Comparison of ENCODE assay signal across 32 mouse cellular contexts in the genomic region with DNA sequence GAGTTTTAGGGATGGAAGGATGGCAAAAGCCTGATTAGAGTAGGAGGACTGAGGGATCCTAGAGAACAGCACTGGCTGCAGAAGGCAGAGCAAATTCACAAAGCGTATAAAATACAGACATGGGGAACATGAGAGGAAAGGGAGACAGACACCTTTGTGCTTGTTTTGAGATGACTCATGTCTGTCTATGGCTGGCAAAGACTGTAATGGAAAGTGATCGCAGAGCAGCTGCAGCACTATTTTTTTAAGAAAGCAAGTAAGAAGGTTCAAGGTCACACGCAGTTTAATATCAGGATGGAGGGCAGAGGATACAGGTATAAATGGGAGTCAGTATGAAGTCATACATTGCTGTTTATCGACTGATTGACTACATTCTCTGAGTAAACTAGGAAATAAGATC. TPM values are rescaled to one million over a fixed set of nuclear protein-coding genes. Genes with fewer than 3 reads are reported as not detected.
DNase-seq lines count a peak whose midpoint lies in the region; ATAC-seq and TF ChIP-seq lines count a peak whose summit lies in the region.
"Had no signal": no experiment of that assay in that cellular context is flagged by ENCODE, and none has a peak within 500 bp of the region (broad histone marks: within the 10 kb centered on the region; RNA-seq: fewer than 3 reads in every experiment).

No protein-coding gene starts in this region.

- no peak overlapping the region for H3K4me3 ChIP-seq in CH12.LX (replicated peaks in 1 of 3; ENCODE audit: low read depth in 2 of 3, low read length in 2 of 3, poor library complexity in 1 of 3)
- no peak overlapping the region for H3K4me3 ChIP-seq in midbrain, postnatal 0 days (ENCODE audit: low read depth, low read length)
- H3K4me3 ChIP-seq: embryonic facial prominence, embryonic 10.5 days; embryonic facial prominence, embryonic 13.5 days; erythroblast, embryonic 14.5 days; forebrain, embryonic 12.5 days; forebrain, embryonic 15.5 days; heart, adult 2 months; heart, embryonic 10.5 days; heart, embryonic 13.5 days; intestine, embryonic 15.5 days had no signal

- in situ Hi-C loops in CH12.LX (cut with MboI; ENCODE audit: low pct_ligation_motif_present, low pct_unique_long_range_greater_than_20kb, low sequenced_read_pairs), result loop anchor here (10.0 kb wide), 1 partner anchor 116 kb away; the partner anchor contains the start of gene Aga

- H3K9me3 ChIP-seq in CH12.LX (replicated peaks; ENCODE audit: low read length), result no peaks in the 10 kb centered on the region
- H3K9me3 ChIP-seq in midbrain, postnatal 0 days (ENCODE audit: low read length), result no peaks in the 10 kb centered on the region
- H3K9me3 ChIP-seq: G1E; heart, embryonic 10.5 days; intestine, embryonic 15.5 days had no signal

- no peaks in the 10 kb centered on the region for H3K36me3 ChIP-seq in CH12.LX (replicated peaks in 1 of 2; ENCODE audit: control insufficient read depth in 1 of 2, insufficient read depth in 1 of 2, low read length in 1 of 2)
- H3K36me3 ChIP-seq in midbrain, postnatal 0 days (ENCODE audit: insufficient read depth, low read length), result no peaks in the 10 kb centered on the region
- H3K36me3 ChIP-seq: embryonic facial prominence, embryonic 10.5 days; embryonic facial prominence, embryonic 13.5 days; forebrain, embryonic 12.5 days; forebrain, embryonic 15.5 days; G1E; heart, embryonic 10.5 days; heart, embryonic 13.5 days; intestine, embryonic 15.5 days had no signal

- TF ChIP-seq RAD21 in CH12.LX (IDR thresholded peaks at IDR 0.05; ENCODE audit: low read depth, low read length), result no peak

- WGBS in midbrain, postnatal 0 days, result 95% methylated on average over 4 of the region's 4 CpGs

- H3K27ac ChIP-seq in CH12.LX (ENCODE audit: insufficient read depth, low read depth), result no peak overlapping the region
- H3K27ac ChIP-seq in midbrain, postnatal 0 days (ENCODE audit: low read depth, low read length), result no peak overlapping the region
- H3K27ac ChIP-seq: embryonic facial prominence, embryonic 10.5 days; embryonic facial prominence, embryonic 13.5 days; forebrain, embryonic 12.5 days; forebrain, embryonic 15.5 days; heart, adult 2 months; heart, embryonic 10.5 days; heart, embryonic 13.5 days; hindbrain, embryonic 14.5 days; hindbrain, postnatal 0 days; intestine, embryonic 15.5 days had no signal

- TF ChIP-seq EP300 in CH12.LX (IDR thresholded peaks at IDR 0.05; ENCODE audit: low read length), result peak; percentile 72

- peak; percentile 19 for DNase-seq in 416B (ENCODE audit: low read depth)
- peak; percentile 24 for DNase-seq in CD4-positive helper T cell, adult 2 months (ENCODE audit: low read depth, low spot score)
- peak; percentile 40 for DNase-seq in CH12.LX (ENCODE audit: extremely low read depth)
- DNase-seq in urinary bladder, postnatal 4 days (ENCODE audit: low spot score in 2 of 2), result no peak
- no peak for DNase-seq in yolk sac, embryonic 10.5 days (ENCODE audit: low spot score)
- DNase-seq in midbrain, postnatal 0 days (ENCODE audit: low spot score), result no peak
- DNase-seq: adrenal gland, adult 8-10 months; adrenal gland, postnatal 25 days; cerebellum, adult 11-12 months; cerebellum, adult 8-10 months; cerebellum, postnatal 10 days; cerebellum, postnatal 36 days; embryo, embryonic 11 days; gastrocnemius, postnatal 10 days; gastrocnemius, postnatal 36 days; heart, adult 2 months; heart, postnatal 14 days; heart, postnatal 4 days had no signal

- dilution Hi-C loops in CH12.LX (cut with MboI; ENCODE audit: extremely low pct_ligation_motif_present, extremely low pct_unique_long_range_greater_than_20kb, low sequenced_read_pairs), result no loop called here

- TF ChIP-seq POLR2A in CH12.LX (IDR thresholded peaks at IDR 0.05; ENCODE audit: low read depth, low read length), result no peak

- no peaks in the 10 kb centered on the region for H3K79me2 ChIP-seq in CH12.LX (replicated peaks; ENCODE audit: control insufficient read depth, extremely low read depth, insufficient read depth, poor library complexity, severe bottlenecking)

- H3K4me1 ChIP-seq in CH12.LX (ENCODE audit: control insufficient read depth in 1 of 2, insufficient read depth in 2 of 2), result peaks cover 4 to 11% of the 10 kb centered on the region in 2 experiments
- H3K4me1 ChIP-seq in midbrain, postnatal 0 days (ENCODE audit: insufficient read depth, low read length), result no peaks in the 10 kb centered on the region
- H3K4me1 ChIP-seq: embryonic facial prominence, embryonic 10.5 days; embryonic facial prominence, embryonic 13.5 days; forebrain, embryonic 12.5 days; intestine, embryonic 15.5 days had no signal

- TF ChIP-seq CTCF in CH12.LX (conservative IDR thresholded peaks at IDR 0.05 in 1 of 2, IDR thresholded peaks at IDR 0.05 in 1 of 2; ENCODE audit: low read depth in 2 of 2, low read length in 2 of 2), result no peak
- no peak for TF ChIP-seq CTCF in midbrain, postnatal 0 days (IDR thresholded peaks at IDR 0.05)

- H3K4me2 ChIP-seq in CH12.LX (ENCODE audit: insufficient read depth, low read depth, poor library complexity, severe bottlenecking), result peak overlapping the region; percentile 55; the same call in 1 of the 2 replicates
- H3K4me2 ChIP-seq in midbrain, postnatal 0 days (ENCODE audit: low read depth, low read length, poor library complexity, severe bottlenecking), result no peak overlapping the region
- H3K4me2 ChIP-seq: embryonic facial prominence, embryonic 13.5 days; forebrain, embryonic 12.5 days; forebrain, embryonic 15.5 days; heart, embryonic 13.5 days; hindbrain, embryonic 14.5 days; intestine, embryonic 15.5 days had no signal

- ATAC-seq in inflammation-experienced regulatory T-cells, adult 6 months, result peak; percentile 67
- ATAC-seq in midbrain, postnatal 0 days (ENCODE audit: low FRiP score), result no peak
- ATAC-seq: forebrain, embryonic 15.5 days; hindbrain, postnatal 0 days; intestine, embryonic 15.5 days; Patski had no signal

- no peaks in the 10 kb centered on the region for H3K27me3 ChIP-seq in CH12.LX (replicated peaks)
- no peaks in the 10 kb centered on the region for H3K27me3 ChIP-seq in midbrain, postnatal 0 days (ENCODE audit: insufficient read depth, low read length)
- H3K27me3 ChIP-seq: embryonic facial prominence, embryonic 13.5 days; forebrain, embryonic 12.5 days; forebrain, embryonic 15.5 days; heart, embryonic 13.5 days; intestine, embryonic 15.5 days; Patski had no signal

- no peak overlapping the region for H3K9ac ChIP-seq in CH12.LX (ENCODE audit: insufficient read depth, low read depth)
- no peak overlapping the region for H3K9ac ChIP-seq in midbrain, postnatal 0 days (replicated peaks; ENCODE audit: low read length, poor library complexity, severe bottlenecking)
- H3K9ac ChIP-seq: embryonic facial prominence, embryonic 13.5 days; forebrain, embryonic 12.5 days; forebrain, embryonic 15.5 days; heart, embryonic 13.5 days; hindbrain, embryonic 14.5 days; intestine, embryonic 15.5 days had no signal

TF ChIP-seq in CH12.LX, 34 proteins besides CTCF, POLR2A, EP300 and RAD21 (continues in another document):
- TF ChIP-seq CHD1 (IDR thresholded peaks at IDR 0.05; ENCODE audit: low read depth, low read length), result no peak
- no peak for TF ChIP-seq MAFK (IDR thresholded peaks at IDR 0.05; ENCODE audit: insufficient replicate concordance, low read length)
- no peak for TF ChIP-seq HCFC1 (IDR thresholded peaks at IDR 0.05; ENCODE audit: low read depth, low read length)
- TF ChIP-seq RCOR1 (conservative IDR thresholded peaks at IDR 0.05; ENCODE audit: low read depth, low read length), result no peak
- 0 out of 2 replicates have a peak, but pooled peaks have one; percentile 23 for TF ChIP-seq BHLHE40 (IDR thresholded peaks at IDR 0.05; ENCODE audit: low read depth, low read length)
- TF ChIP-seq E2F4 (IDR thresholded peaks at IDR 0.05; ENCODE audit: insufficient replicate concordance, low read depth, low read length), result no peak
- TF ChIP-seq ELF1 (IDR thresholded peaks at IDR 0.05; ENCODE audit: low read depth, low read length), result no peak
- no peak for TF ChIP-seq SMC3 (IDR thresholded peaks at IDR 0.05; ENCODE audit: low read depth, low read length)
- TF ChIP-seq GABPA (IDR thresholded peaks at IDR 0.05; ENCODE audit: insufficient replicate concordance, low read depth, low read length), result no peak
- TF ChIP-seq PAX5 (IDR thresholded peaks at IDR 0.05; ENCODE audit: low read length), result no peak
- TF ChIP-seq MYC (IDR thresholded peaks at IDR 0.05; ENCODE audit: low read depth, low read length), result no peak
- no peak for TF ChIP-seq USF1 (IDR thresholded peaks at IDR 0.05; ENCODE audit: low read depth, low read length)
- TF ChIP-seq TCF12 (IDR thresholded peaks at IDR 0.05; ENCODE audit: low read depth, low read length), result 0 out of 2 replicates have a peak, but pooled peaks have one; percentile 28
- TF ChIP-seq JUND (conservative IDR thresholded peaks at IDR 0.05; ENCODE audit: low read depth, low read length), result peak; percentile 87
- peak; percentile 56 for TF ChIP-seq JUN (IDR thresholded peaks at IDR 0.05; ENCODE audit: insufficient read depth, low read depth, low read length)
- TF ChIP-seq ZMIZ1 (IDR thresholded peaks at IDR 0.05; ENCODE audit: low read depth, low read length), result no peak
- no peak for TF ChIP-seq NRF1 (IDR thresholded peaks at IDR 0.05; ENCODE audit: low read depth, low read length)
- TF ChIP-seq TBP (conservative IDR thresholded peaks at IDR 0.05; ENCODE audit: low read depth, low read length), result no peak
- TF ChIP-seq MEF2A (IDR thresholded peaks at IDR 0.05; ENCODE audit: borderline replicate concordance, low read depth, low read length), result no peak
- TF ChIP-seq MAZ (IDR thresholded peaks at IDR 0.05; ENCODE audit: low read depth, low read length), result no peak
- no peak for TF ChIP-seq NELFE (IDR thresholded peaks at IDR 0.05; ENCODE audit: low read depth, low read length)
- TF ChIP-seq IRF4 (IDR thresholded peaks at IDR 0.05; ENCODE audit: low read depth, low read length), result peak; percentile 84
- TF ChIP-seq MXI1 (IDR thresholded peaks at IDR 0.05; ENCODE audit: low read depth, low read length), result no peak
- TF ChIP-seq MAX (IDR thresholded peaks at IDR 0.05; ENCODE audit: low read length), result no peak
- peak; percentile 84 for TF ChIP-seq ZNF384 (IDR thresholded peaks at IDR 0.05; ENCODE audit: low read depth, low read length)
- TF ChIP-seq USF2 (conservative IDR thresholded peaks at IDR 0.05; ENCODE audit: low read depth, low read length), result no peak
- no peak; the same call in 1 of the 2 replicates for TF ChIP-seq ETS1 (conservative IDR thresholded peaks at IDR 0.05; ENCODE audit: low read depth, low read length)

RNA-seq across cellular contexts. Expression of gene Neil3, which starts 8.2 kb away (rescaled TPM):
- total RNA-seq in CH12.LX (2012; rRNA removed) (10.3 TPM in 2 replicates), CH12.LX (2014; rRNA removed) (16.7 and 19.2 TPM in 2 replicates)
- polyA plus RNA-seq in CH12.LX (2012; ENCODE audit: insufficient read length, low read depth), result 14.5 and 14.7 TPM in 2 replicates
- polyA plus RNA-seq in inflammation-experienced regulatory T-cells, adult 6 months (2017; shearing (Covaris generic)), result 10 to 100 TPM in 1 of 3 experiments, 1 to 10 TPM in 2; 3.0 to 26.0 (median 3.5) TPM
- 0.66 and 5.2 TPM in 2 replicates for total RNA-seq in midbrain, postnatal 0 days (2014; rRNA removed)
- 1.9 and 2.0 TPM in 2 replicates for polyA plus RNA-seq in midbrain, postnatal 0 days (2015; fragmentation: Nextera tagmentation; extraction: Ambion mirVana)
- total RNA-seq: gastrocnemius, adult 18-20 months had no signal

Comparison
In these comparisons a context has a peak if more than half of its experiments do, and no peak if none do; other contexts are left out.
1. DNase-seq: peak in 416B (single experiment), CD4-positive helper T cell, adult 2 months (single experiment) and CH12.LX (single experiment); none in urinary bladder, postnatal 4 days (0 of 2), yolk sac, embryonic 10.5 days (single experiment) and midbrain, postnatal 0 days (single experiment).